In the genomic region with DNA sequence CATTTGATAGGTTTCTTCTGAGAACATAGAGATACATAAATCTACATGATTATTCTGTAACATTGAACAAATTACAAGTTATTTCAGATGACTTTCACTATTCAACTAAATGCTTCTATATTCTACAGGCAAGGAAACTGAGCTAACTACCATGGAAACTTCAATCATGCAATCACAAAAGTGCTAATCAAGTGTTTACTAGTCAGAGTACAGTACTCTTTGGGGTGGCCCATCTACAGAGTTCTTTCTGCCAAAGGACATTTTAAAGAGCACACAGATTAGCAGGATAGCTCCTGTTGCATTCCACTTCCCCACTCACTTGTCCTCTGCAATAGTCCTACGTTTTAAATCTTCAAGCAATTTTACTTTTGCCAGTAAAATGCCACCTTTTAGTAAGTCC, we compare ENCODE assay signal across 16 mouse cellular contexts. TPM values are rescaled to one million over a fixed set of nuclear protein-coding genes. Genes with fewer than 3 reads are reported as not detected.
DNase-seq lines count a peak whose midpoint lies in the region; ATAC-seq and TF ChIP-seq lines count a peak whose summit lies in the region.
"Had no signal": no experiment of that assay in that cellular context is flagged by ENCODE, and none has a peak within 500 bp of the region (broad histone marks: within the 10 kb centered on the region; RNA-seq: fewer than 3 reads in every experiment).

No protein-coding gene starts in this region.

- H3K4me1 ChIP-seq in lung, embryonic 14.5 days (ENCODE audit: insufficient read depth): no peaks in the 10 kb centered on the region
- peaks cover 9% of the 10 kb centered on the region for H3K4me1 ChIP-seq in lung, adult 2 months (ENCODE audit: control insufficient read depth, insufficient read depth, low read length)
- peaks cover 51% of the 10 kb centered on the region for H3K4me1 ChIP-seq in forebrain, embryonic 10.5 days
- no peaks in the 10 kb centered on the region for H3K4me1 ChIP-seq in forebrain, postnatal 0 days (ENCODE audit: insufficient read depth)
- H3K4me1 ChIP-seq in midbrain, embryonic 15.5 days: no peaks in the 10 kb centered on the region
- H3K4me1 ChIP-seq: heart, embryonic 12.5 days; limb, embryonic 12.5 days; stomach, embryonic 15.5 days had no signal

- H3K4me3 ChIP-seq in lung, embryonic 14.5 days (ENCODE audit: low read depth, low read length): no peak overlapping the region
- no peak overlapping the region for H3K4me3 ChIP-seq in lung, adult 2 months (replicated peaks; ENCODE audit: extremely low read depth, low read depth, low read length)
- H3K4me3 ChIP-seq in forebrain, embryonic 10.5 days: no peak overlapping the region
- no peak overlapping the region for H3K4me3 ChIP-seq in forebrain, postnatal 0 days (ENCODE audit: low read depth, low read length)
- no peak overlapping the region for H3K4me3 ChIP-seq in midbrain, embryonic 15.5 days
- no peak overlapping the region for H3K4me3 ChIP-seq in left cerebral cortex, adult 2 months
- H3K4me3 ChIP-seq: heart, embryonic 12.5 days; limb, embryonic 12.5 days; liver, embryonic 15.5 days; stomach, embryonic 15.5 days had no signal

- no peak for TF ChIP-seq CTCF in lung, embryonic 14.5 days (IDR thresholded peaks at IDR 0.05; ENCODE audit: low read depth)
- no peak for TF ChIP-seq CTCF in lung, adult 2 months (IDR thresholded peaks at IDR 0.05; ENCODE audit: insufficient read depth, low read length)
- TF ChIP-seq CTCF in forebrain, postnatal 0 days (IDR thresholded peaks at IDR 0.05; ENCODE audit: low read depth): no peak
- no peak for TF ChIP-seq CTCF in left cerebral cortex, adult 2 months (IDR thresholded peaks at IDR 0.05)

- 0 out of 2 replicates have a peak overlapping the region, but pooled peaks have one; percentile 24 for H3K27ac ChIP-seq in lung, embryonic 14.5 days (ENCODE audit: low read depth)
- H3K27ac ChIP-seq in forebrain, embryonic 10.5 days: peak overlapping the region; percentile 76; the same call in 1 of the 2 replicates
- H3K27ac ChIP-seq in forebrain, postnatal 0 days (ENCODE audit: low read depth, low read length): peak overlapping the region; percentile 42; the same call in 1 of the 2 replicates
- no peak overlapping the region for H3K27ac ChIP-seq in midbrain, embryonic 15.5 days
- H3K27ac ChIP-seq in left cerebral cortex, adult 2 months: no peak overlapping the region
- H3K27ac ChIP-seq: limb, embryonic 12.5 days; liver, embryonic 15.5 days; stomach, embryonic 15.5 days had no signal

- no peak for TF ChIP-seq POLR2A in lung, adult 2 months (IDR thresholded peaks at IDR 0.05; ENCODE audit: borderline replicate concordance, extremely low read depth, low read depth, low read length)

- no peak for DNase-seq in lung, embryonic 14.5 days
- DNase-seq in lung, adult 2 months: no peak
- DNase-seq in forebrain, embryonic 10.5 days (ENCODE audit: extremely low spot score, low spot score): no peak
- no peak for DNase-seq in forebrain, postnatal 0 days
- DNase-seq in layer of hippocampus, adult 9-11 months: no peak
- DNase-seq in left cerebral cortex, adult 11 months (ENCODE audit: low spot score): no peak
- DNase-seq in left cerebral cortex, adult 2 months (ENCODE audit: extremely low spot score in 1 of 2, low spot score in 2 of 2): no peak
- DNase-seq: B cell, adult 2 months; gastrocnemius, postnatal 25 days; kidney, adult 2 months; thymus, postnatal 14 days had no signal

- H3K9me3 ChIP-seq in lung, embryonic 14.5 days (ENCODE audit: low read depth, low read length): no peaks in the 10 kb centered on the region
- H3K9me3 ChIP-seq in forebrain, embryonic 10.5 days: no peaks in the 10 kb centered on the region
- no peaks in the 10 kb centered on the region for H3K9me3 ChIP-seq in forebrain, postnatal 0 days (ENCODE audit: low read length)
- no peaks in the 10 kb centered on the region for H3K9me3 ChIP-seq in midbrain, embryonic 15.5 days
- H3K9me3 ChIP-seq: heart, embryonic 12.5 days; limb, embryonic 12.5 days; liver, embryonic 15.5 days; stomach, embryonic 15.5 days had no signal

- H3K36me3 ChIP-seq in lung, embryonic 14.5 days (ENCODE audit: insufficient read depth): peaks cover 30% of the 10 kb centered on the region
- H3K36me3 ChIP-seq in forebrain, embryonic 10.5 days (replicated peaks): peaks cover 53% of the 10 kb centered on the region
- no peaks in the 10 kb centered on the region for H3K36me3 ChIP-seq in forebrain, postnatal 0 days (ENCODE audit: insufficient read depth)
- no peaks in the 10 kb centered on the region for H3K36me3 ChIP-seq in midbrain, embryonic 15.5 days (replicated peaks)

- no peak for ATAC-seq in lung, embryonic 14.5 days (ENCODE audit: insufficient read depth)
- ATAC-seq in forebrain, postnatal 0 days: no peak
- ATAC-seq in midbrain, embryonic 15.5 days (replicated peaks): 0 out of 2 replicates have a peak, but pooled peaks have one; percentile 45

- 63% methylated on average over 1 of the region's 1 CpGs for WGBS in lung, embryonic 14.5 days
- 26% methylated on average over 1 of the region's 1 CpGs for WGBS in lung, adult 2 months
- 49% methylated on average over 1 of the region's 1 CpGs for WGBS in forebrain, embryonic 10.5 days
- 17% methylated on average over 1 of the region's 1 CpGs for WGBS in forebrain, postnatal 0 days
- 37% methylated on average over 1 of the region's 1 CpGs for WGBS in midbrain, embryonic 15.5 days

- no peaks in the 10 kb centered on the region for H3K27me3 ChIP-seq in lung, embryonic 14.5 days (ENCODE audit: insufficient read depth, low read length)
- no peaks in the 10 kb centered on the region for H3K27me3 ChIP-seq in forebrain, embryonic 10.5 days (ENCODE audit: poor library complexity, severe bottlenecking)
- no peaks in the 10 kb centered on the region for H3K27me3 ChIP-seq in forebrain, postnatal 0 days (ENCODE audit: insufficient read depth, low read length)
- no peaks in the 10 kb centered on the region for H3K27me3 ChIP-seq in midbrain, embryonic 15.5 days (replicated peaks)
- H3K27me3 ChIP-seq: heart, embryonic 12.5 days; limb, embryonic 12.5 days; liver, embryonic 15.5 days; stomach, embryonic 15.5 days had no signal

- H3K9ac ChIP-seq in lung, embryonic 14.5 days: no peak overlapping the region
- no peak overlapping the region for H3K9ac ChIP-seq in forebrain, postnatal 0 days
- no peak overlapping the region for H3K9ac ChIP-seq in midbrain, embryonic 15.5 days
- H3K9ac ChIP-seq: heart, embryonic 12.5 days; limb, embryonic 12.5 days; liver, embryonic 15.5 days; stomach, embryonic 15.5 days had no signal

- no peak overlapping the region for H3K4me2 ChIP-seq in lung, embryonic 14.5 days
- H3K4me2 ChIP-seq in forebrain, postnatal 0 days (ENCODE audit: low read depth): no peak overlapping the region
- no peak overlapping the region for H3K4me2 ChIP-seq in midbrain, embryonic 15.5 days
- H3K4me2 ChIP-seq: heart, embryonic 12.5 days; limb, embryonic 12.5 days; liver, embryonic 15.5 days; stomach, embryonic 15.5 days had no signal

- intact Hi-C loops in left cerebral cortex, adult 2 months (cut with DNase I): no loop called here

RNA-seq across cellular contexts. Expression of a gene that starts 11.5 kb away (rescaled TPM):
- 108 and 109 TPM in 2 replicates for polyA plus RNA-seq in lung, embryonic 14.5 days (2014; fragmentation: Nextera tagmentation; extraction: Ambion mirVana)
- 8.9 and 12.2 TPM in 2 replicates for polyA plus RNA-seq in lung, adult 2 months (2012; rRNA removed)
- 186 and 191 TPM in 2 replicates for polyA plus RNA-seq in forebrain, embryonic 10.5 days (2016; fragmentation: Nextera tagmentation; extraction: Ambion mirVana)
- 90.4 and 101 TPM in 2 replicates for total RNA-seq in forebrain, postnatal 0 days (2014; rRNA removed)
- polyA plus RNA-seq in forebrain, postnatal 0 days (2015; fragmentation: Nextera tagmentation; extraction: Ambion mirVana): 128 and 130 TPM in 2 replicates
- polyA plus RNA-seq in midbrain, embryonic 15.5 days (2015; fragmentation: Nextera tagmentation; extraction: Ambion mirVana): 105 and 106 TPM in 2 replicates
- 10 to 100 TPM; 48.9 to 49.6 TPM for total RNA-seq in left cerebral cortex, adult 2 months (2021)

RNA-seq across cellular contexts. Expression of a gene that starts 46.2 kb away (rescaled TPM):
- 300 and 304 TPM in 2 replicates for polyA plus RNA-seq in lung, embryonic 14.5 days (2014; fragmentation: Nextera tagmentation; extraction: Ambion mirVana)
- 6.9 and 11.5 TPM in 2 replicates for polyA plus RNA-seq in lung, adult 2 months (2012; rRNA removed)
- polyA plus RNA-seq in forebrain, embryonic 10.5 days (2016; fragmentation: Nextera tagmentation; extraction: Ambion mirVana): 378 and 390 TPM in 2 replicates
- total RNA-seq in forebrain, postnatal 0 days (2014; rRNA removed): 33.7 and 52.4 TPM in 2 replicates
- polyA plus RNA-seq in forebrain, postnatal 0 days (2015; fragmentation: Nextera tagmentation; extraction: Ambion mirVana): 35.2 and 40.5 TPM in 2 replicates
- polyA plus RNA-seq in midbrain, embryonic 15.5 days (2015; fragmentation: Nextera tagmentation; extraction: Ambion mirVana): 52.6 and 59.2 TPM in 2 replicates
- total RNA-seq in left cerebral cortex, adult 2 months (2021): 1 to 10 TPM; 4.5 to 7.1 TPM

Comparison
In these comparisons a context has a peak if more than half of its experiments do, and no peak if none do; other contexts are left out.
1. H3K27ac ChIP-seq: peak in lung, embryonic 14.5 days (single experiment), forebrain, embryonic 10.5 days (single experiment) and forebrain, postnatal 0 days (single experiment); none in midbrain, embryonic 15.5 days (single experiment) and left cerebral cortex, adult 2 months (single experiment).